16 mouse cellular contexts compared by ENCODE assay signal in the genomic region with DNA sequence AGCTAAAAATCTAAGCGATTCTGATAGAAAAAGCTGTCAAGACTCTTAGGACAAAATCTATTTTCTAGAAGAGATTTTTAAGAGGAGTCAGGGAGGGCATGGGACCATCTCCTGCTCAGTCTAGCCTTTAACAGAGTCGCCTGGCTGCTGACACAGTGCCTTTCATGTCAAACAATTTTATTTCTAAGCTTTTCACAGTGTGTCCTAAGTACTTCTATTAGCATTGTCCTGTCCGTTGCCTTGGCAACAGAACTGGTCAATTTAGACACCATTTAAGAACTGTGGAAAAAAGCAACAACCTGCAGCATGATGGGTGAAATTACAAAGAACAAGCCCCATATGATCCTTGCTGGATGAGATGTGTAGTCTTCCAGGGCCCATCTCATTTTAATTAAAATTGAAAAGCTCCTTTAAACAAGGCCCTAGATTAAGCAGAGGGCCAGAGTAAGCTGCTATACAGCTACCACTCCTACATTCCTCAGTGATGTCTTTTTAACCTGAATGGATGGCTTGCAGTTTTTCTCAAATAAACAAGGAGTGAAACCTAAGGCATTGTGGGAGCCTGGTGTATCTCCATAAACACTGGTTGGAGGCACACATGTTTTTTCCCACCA.
A peak's percentile ranks its signal among the peaks of the same experiment; 100 is the strongest.
DNase-seq lines count a peak whose midpoint lies in the region; ATAC-seq and TF ChIP-seq lines count a peak whose summit lies in the region.
"Had no signal": no experiment of that assay in that cellular context is flagged by ENCODE, and none has a peak within 500 bp of the region (broad histone marks: within the 10 kb centered on the region; RNA-seq: fewer than 3 reads in every experiment).

No protein-coding gene starts in this region.

- no peak overlapping the region for H3K4me2 ChIP-seq in forebrain, embryonic 13.5 days
- no peak overlapping the region for H3K4me2 ChIP-seq in hindbrain, embryonic 16.5 days (ENCODE audit: low read length)
- H3K4me2 ChIP-seq: heart, embryonic 12.5 days; liver, embryonic 15.5 days had no signal

- no peak for TF ChIP-seq CTCF in brain, embryonic 14.5 days (IDR thresholded peaks at IDR 0.05; ENCODE audit: borderline replicate concordance, extremely low read depth, insufficient read depth, insufficient read length)

- H3K27ac ChIP-seq in forebrain, embryonic 13.5 days = peak overlapping the region; percentile 70
- peak overlapping the region; percentile 29 for H3K27ac ChIP-seq in hindbrain, embryonic 16.5 days (ENCODE audit: low read depth, low read length)
- H3K27ac ChIP-seq: kidney, postnatal 0 days; liver, embryonic 15.5 days; macrophage had no signal

- TF ChIP-seq POLR2A in brain, embryonic 14.5 days (IDR thresholded peaks at IDR 0.05; ENCODE audit: borderline replicate concordance, extremely low read depth, insufficient read depth, insufficient read length, poor library complexity, severe bottlenecking) = no peak

- ATAC-seq in forebrain, embryonic 13.5 days = peak; percentile 81
- peak; percentile 83 for ATAC-seq in hindbrain, embryonic 16.5 days

- H3K4me1 ChIP-seq in forebrain, embryonic 13.5 days = peaks cover 25% of the 10 kb centered on the region
- H3K4me1 ChIP-seq in hindbrain, embryonic 16.5 days (ENCODE audit: control insufficient read depth, insufficient read depth, low read depth, low read length) = peaks cover 13% of the 10 kb centered on the region
- H3K4me1 ChIP-seq: heart, embryonic 12.5 days; liver, embryonic 15.5 days had no signal

- WGBS in forebrain, embryonic 13.5 days = 9% methylated on average over 3 of the region's 3 CpGs
- WGBS in hindbrain, embryonic 16.5 days = 12% methylated on average over 3 of the region's 3 CpGs

- H3K9me3 ChIP-seq in forebrain, embryonic 13.5 days (replicated peaks) = no peaks in the 10 kb centered on the region
- H3K9me3 ChIP-seq in hindbrain, embryonic 16.5 days (ENCODE audit: control insufficient read depth, low read length) = no peaks in the 10 kb centered on the region
- H3K9me3 ChIP-seq: heart, embryonic 12.5 days; liver, embryonic 15.5 days had no signal

- no peak overlapping the region for H3K9ac ChIP-seq in forebrain, embryonic 13.5 days
- no peak overlapping the region; the same call in 1 of the 2 replicates for H3K9ac ChIP-seq in hindbrain, embryonic 16.5 days (ENCODE audit: low read depth, low read length)
- H3K9ac ChIP-seq: heart, embryonic 12.5 days; liver, embryonic 15.5 days had no signal

- no peaks in the 10 kb centered on the region for H3K36me3 ChIP-seq in forebrain, embryonic 13.5 days (ENCODE audit: poor library complexity, severe bottlenecking)
- no peaks in the 10 kb centered on the region for H3K36me3 ChIP-seq in hindbrain, embryonic 16.5 days (ENCODE audit: control insufficient read depth, insufficient read depth, low read length)
- H3K36me3 ChIP-seq: heart, embryonic 12.5 days; liver, embryonic 15.5 days had no signal

- H3K4me3 ChIP-seq in forebrain, embryonic 13.5 days = no peak overlapping the region
- H3K4me3 ChIP-seq in hindbrain, embryonic 16.5 days (ENCODE audit: low read length) = no peak overlapping the region
- H3K4me3 ChIP-seq: heart, embryonic 12.5 days; liver, embryonic 15.5 days had no signal

- peak; percentile 91 for DNase-seq in brain, embryonic 14.5 days (ENCODE audit: low read depth)
- peak; percentile 31 for DNase-seq in neural tube, embryonic 10.5 days (ENCODE audit: extremely low spot score, low spot score)
- no peak for DNase-seq in spleen, adult 18-20 months
- no peak for DNase-seq in gastrocnemius, adult 18-20 months (ENCODE audit: low spot score)
- no peak for DNase-seq in lung, postnatal 14 days
- no peak for DNase-seq in natural killer cell, adult 2 months (ENCODE audit: low spot score in 2 of 2)
- DNase-seq: cerebellum, adult 9-11 months; left cerebral cortex, postnatal 4 days; right cerebral cortex, postnatal 25 days; thymus, postnatal 25 days had no signal

- peaks cover 2% of the 10 kb centered on the region for H3K27me3 ChIP-seq in forebrain, embryonic 13.5 days
- no peaks in the 10 kb centered on the region for H3K27me3 ChIP-seq in hindbrain, embryonic 16.5 days (replicated peaks; ENCODE audit: control insufficient read depth, insufficient read depth, low read length)
- H3K27me3 ChIP-seq: heart, embryonic 12.5 days; liver, embryonic 15.5 days had no signal

Comparison
In these comparisons a context has a peak if more than half of its experiments do, and no peak if none do; other contexts are left out.
1. DNase-seq: peak in brain, embryonic 14.5 days (single experiment) and neural tube, embryonic 10.5 days (single experiment); none in spleen, adult 18-20 months (0 of 2), gastrocnemius, adult 18-20 months (single experiment), lung, postnatal 14 days (single experiment) and natural killer cell, adult 2 months (0 of 2).